Mouse (Mus musculus): ENCODE data around the gene Cpne2. TPM values are rescaled to one million over a fixed set of nuclear protein-coding genes. Genes with fewer than 3 reads are reported as not detected.

Gene Cpne2
- polyA plus RNA-seq, 1 experiment from 2014 or later, result 5.0 TPM

DNA sequence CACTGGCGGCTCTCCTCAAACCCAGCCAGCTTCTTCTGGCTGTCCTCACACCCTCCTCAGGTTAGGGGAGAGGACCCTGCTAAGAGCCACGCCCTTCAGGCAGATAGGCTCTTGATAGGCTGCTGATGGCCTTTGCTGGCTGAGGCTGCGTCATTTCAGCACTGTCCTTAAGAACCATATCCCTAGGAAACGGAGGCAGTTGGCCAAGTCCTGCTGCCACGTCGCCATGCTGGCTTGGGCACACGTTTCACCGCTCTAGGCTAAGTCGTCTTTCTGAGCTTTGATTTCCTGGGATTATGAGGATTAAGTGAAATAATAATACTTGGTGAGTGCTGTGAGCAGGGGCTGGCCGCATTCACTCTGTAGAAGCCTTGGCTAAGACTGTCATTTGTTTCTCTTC, 14.5 kb upstream of the Cpne2 start:
- H3K4me2 ChIP-seq, result no peak overlapping the region
- no peak overlapping the region for H3K27ac ChIP-seq
- no peaks in the 10 kb centered on the region for H3K36me3 ChIP-seq
- no peaks in the 10 kb centered on the region for H3K9me3 ChIP-seq (replicated peaks)
- H3K4me3 ChIP-seq, result no peak overlapping the region
- H3K9ac ChIP-seq, result no peak overlapping the region
- 62% methylated on average over 10 of the region's 10 CpGs for WGBS
- peaks cover 38% of the 10 kb centered on the region for H3K27me3 ChIP-seq
- no peak for ATAC-seq (replicated peaks; ENCODE audit: insufficient number of reproducible peaks, insufficient read depth, low FRiP score, low read depth)
- no peaks in the 10 kb centered on the region for H3K4me1 ChIP-seq (replicated peaks)

DNA sequence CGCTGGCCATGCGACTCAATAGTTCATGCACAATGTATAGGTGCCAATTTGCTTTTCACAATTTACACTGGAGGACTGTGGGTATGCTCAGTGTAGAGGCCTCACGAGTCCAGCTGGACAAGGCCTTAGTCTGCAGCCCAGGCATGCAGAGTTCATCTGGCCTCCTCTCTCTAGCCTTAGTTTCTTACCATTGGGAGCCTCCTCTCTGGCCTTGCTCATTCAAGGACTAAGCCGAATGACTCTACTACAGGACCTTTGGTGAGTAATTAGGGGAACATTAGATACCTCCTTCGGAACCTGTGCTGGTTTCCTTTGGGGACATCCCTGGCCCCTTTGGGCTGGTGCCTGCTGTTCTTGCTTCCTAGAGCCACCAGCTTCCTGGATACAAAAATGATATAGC, 13.8 kb upstream of the Cpne2 start:
- H3K4me3 ChIP-seq, result no peak overlapping the region
- H3K27me3 ChIP-seq, result peaks cover 38% of the 10 kb centered on the region
- H3K36me3 ChIP-seq, result no peaks in the 10 kb centered on the region
- no peaks in the 10 kb centered on the region for H3K9me3 ChIP-seq (replicated peaks)
- no peak for ATAC-seq (replicated peaks; ENCODE audit: insufficient number of reproducible peaks, insufficient read depth, low FRiP score, low read depth)
- no peaks in the 10 kb centered on the region for H3K4me1 ChIP-seq (replicated peaks)
- 89% methylated on average over 5 of the region's 5 CpGs for WGBS
- no peak overlapping the region for H3K4me2 ChIP-seq
- no peak overlapping the region for H3K27ac ChIP-seq
- no peak overlapping the region for H3K9ac ChIP-seq

DNA sequence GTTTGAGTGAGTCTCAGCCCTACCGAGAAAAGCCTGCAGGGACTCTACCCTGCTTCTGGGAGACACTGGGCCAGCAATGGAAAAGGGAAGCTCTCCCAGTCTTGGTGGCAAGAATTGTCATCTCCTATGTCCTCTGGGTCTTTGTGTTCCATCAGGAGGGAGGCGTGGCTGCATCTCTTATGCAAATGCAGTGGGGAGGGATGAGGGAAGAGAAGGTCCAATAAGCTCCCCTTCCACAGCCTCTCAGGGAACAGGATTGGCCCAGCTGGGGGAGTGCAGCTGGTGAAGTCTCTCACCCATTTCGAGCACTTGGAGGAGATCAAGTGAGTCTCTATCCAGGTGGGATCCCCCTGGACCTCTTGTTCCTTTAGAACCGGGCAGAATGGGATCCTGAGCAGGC, 11.3 kb upstream of the Cpne2 start:
- H3K4me1 ChIP-seq (replicated peaks), result no peaks in the 10 kb centered on the region
- no peak for ATAC-seq (replicated peaks; ENCODE audit: insufficient number of reproducible peaks, insufficient read depth, low FRiP score, low read depth)
- no peaks in the 10 kb centered on the region for H3K36me3 ChIP-seq
- no peaks in the 10 kb centered on the region for H3K9me3 ChIP-seq (replicated peaks)
- no peak overlapping the region for H3K27ac ChIP-seq
- no peak overlapping the region for H3K9ac ChIP-seq
- 55% methylated on average over 4 of the region's 4 CpGs for WGBS
- peaks cover 37% of the 10 kb centered on the region for H3K27me3 ChIP-seq
- no peak overlapping the region for H3K4me3 ChIP-seq
- H3K4me2 ChIP-seq, result no peak overlapping the region

- ATAC-seq (replicated peaks; ENCODE audit: insufficient number of reproducible peaks, insufficient read depth, low FRiP score, low read depth), result no peak
- H3K9me3 ChIP-seq (replicated peaks), result no peaks in the 10 kb centered on the region
- H3K4me2 ChIP-seq, result no peak overlapping the region
- no peak overlapping the region for H3K9ac ChIP-seq
- H3K4me1 ChIP-seq (replicated peaks), result no peaks in the 10 kb centered on the region
- peaks cover 42% of the 10 kb centered on the region for H3K27me3 ChIP-seq
- WGBS, result 66% methylated on average over 3 of the region's 3 CpGs
- H3K27ac ChIP-seq, result no peak overlapping the region
- H3K4me3 ChIP-seq, result no peak overlapping the region
- H3K36me3 ChIP-seq, result no peaks in the 10 kb centered on the region
These were observed 10.3 kb upstream of the Cpne2 start for GRCm38 (mm10) chr8:94522482-94522881.

GRCm38 (mm10) chr8:94524554-94524953, 8.2 kb upstream of the Cpne2 start:
- no peaks in the 10 kb centered on the region for H3K36me3 ChIP-seq
- no peak overlapping the region for H3K4me3 ChIP-seq
- H3K4me2 ChIP-seq, result no peak overlapping the region
- WGBS, result 77% methylated on average over 9 of the region's 9 CpGs
- no peaks in the 10 kb centered on the region for H3K9me3 ChIP-seq (replicated peaks)
- ATAC-seq (replicated peaks; ENCODE audit: insufficient number of reproducible peaks, insufficient read depth, low FRiP score, low read depth), result no peak
- H3K27ac ChIP-seq, result no peak overlapping the region
- peaks cover 27% of the 10 kb centered on the region for H3K27me3 ChIP-seq
- H3K4me1 ChIP-seq (replicated peaks), result no peaks in the 10 kb centered on the region
- H3K9ac ChIP-seq, result no peak overlapping the region

DNA sequence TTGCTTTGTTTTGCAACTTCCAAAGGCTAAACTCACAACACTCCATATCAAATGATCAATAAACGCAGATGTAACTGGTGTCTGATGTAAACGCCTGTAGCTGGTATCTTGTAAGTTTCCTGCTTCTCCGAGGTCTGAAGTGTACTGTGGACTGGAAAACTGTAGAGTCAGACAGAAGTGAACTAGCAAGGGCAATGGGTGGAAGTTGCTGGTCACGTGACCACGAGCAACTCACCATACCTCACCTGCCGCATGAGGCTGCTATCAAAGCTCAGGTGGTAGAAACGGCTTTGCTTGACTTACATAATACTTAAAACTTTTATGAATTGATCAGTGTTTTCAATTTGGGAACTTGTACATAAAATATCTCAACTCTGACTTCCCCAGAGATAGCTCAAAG, 5.6 kb upstream of the Cpne2 start:
- Histone ChIP-seq H3K4me3 (no peak overlapping the region), H3K9me3 (replicated peaks) (no peaks in the 10 kb centered on the region), H3K27ac (no peak overlapping the region), H3K4me1 (replicated peaks) (peaks cover 4% of the 10 kb centered on the region; the same call in 1 of the 2 replicates), H3K27me3 (peaks cover 32% of the 10 kb centered on the region), H3K4me2 (no peak overlapping the region), H3K36me3 (no peaks in the 10 kb centered on the region), H3K9ac (no peak overlapping the region)
- WGBS, result 78% methylated on average over 7 of the region's 7 CpGs
- ATAC-seq (replicated peaks; ENCODE audit: insufficient number of reproducible peaks, insufficient read depth, low FRiP score, low read depth), result no peak

DNA sequence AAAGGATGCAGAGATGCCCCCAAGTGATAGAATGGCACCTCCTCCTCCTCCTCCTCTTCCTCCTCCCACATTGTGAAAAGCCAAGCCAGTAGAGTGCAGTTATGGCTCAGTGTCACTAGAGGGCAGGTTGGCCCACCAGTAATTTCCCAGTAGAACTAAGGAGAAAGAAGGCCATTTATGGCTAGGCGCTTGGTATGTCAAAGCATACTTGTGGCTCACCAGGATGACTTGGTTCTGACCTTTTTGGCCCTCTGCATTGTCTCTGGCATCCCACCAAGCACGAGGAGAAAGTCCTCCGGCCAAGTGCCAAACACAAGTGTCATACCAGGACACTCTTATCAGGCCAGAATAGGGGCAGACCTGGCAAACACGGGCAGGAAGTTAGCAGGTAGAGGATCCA, 4.5 kb upstream of the Cpne2 start:
- Histone ChIP-seq H3K36me3 (no peaks in the 10 kb centered on the region), H3K4me2 (no peak overlapping the region), H3K4me1 (replicated peaks) (peaks cover 12% of the 10 kb centered on the region), H3K27ac (no peak overlapping the region), H3K4me3 (no peak overlapping the region), H3K9me3 (replicated peaks) (no peaks in the 10 kb centered on the region), H3K27me3 (peaks cover 31% of the 10 kb centered on the region), H3K9ac (no peak overlapping the region)
- 28% methylated on average over 4 of the region's 4 CpGs for WGBS
- no peak for ATAC-seq (replicated peaks; ENCODE audit: insufficient number of reproducible peaks, insufficient read depth, low FRiP score, low read depth)

GRCm38 (mm10) chr8:94529875-94530274, 2.9 kb upstream of the Cpne2 start:
- ATAC-seq (replicated peaks; ENCODE audit: insufficient number of reproducible peaks, insufficient read depth, low FRiP score, low read depth), result no peak
- H3K27ac ChIP-seq, result no peak overlapping the region
- WGBS, result 70% methylated on average over 4 of the region's 4 CpGs

GRCm38 (mm10) chr8:94530643-94531042, 2.1 kb upstream of the Cpne2 start:
- no peak overlapping the region for H3K4me3 ChIP-seq
- H3K27ac ChIP-seq, result no peak overlapping the region
- H3K9me3 ChIP-seq (replicated peaks), result no peaks in the 10 kb centered on the region
- peaks cover 25% of the 10 kb centered on the region for H3K4me1 ChIP-seq (replicated peaks)
- H3K4me2 ChIP-seq, result no peak overlapping the region
- H3K27me3 ChIP-seq, result peaks cover 51% of the 10 kb centered on the region
- 83% methylated on average over 4 of the region's 4 CpGs for WGBS
- H3K9ac ChIP-seq, result no peak overlapping the region
- no peaks in the 10 kb centered on the region for H3K36me3 ChIP-seq
- ATAC-seq (replicated peaks; ENCODE audit: insufficient number of reproducible peaks, insufficient read depth, low FRiP score, low read depth), result no peak

More at GRCm38 (mm10) chr8:94529875-94530274, 2.9 kb upstream of the Cpne2 start:
- Histone ChIP-seq H3K4me1 (replicated peaks) (peaks cover 25% of the 10 kb centered on the region), H3K9ac (no peak overlapping the region), H3K4me3 (no peak overlapping the region), H3K9me3 (replicated peaks) (no peaks in the 10 kb centered on the region), H3K36me3 (no peaks in the 10 kb centered on the region), H3K27me3 (peaks cover 44% of the 10 kb centered on the region), H3K4me2 (no peak overlapping the region)

DNA sequence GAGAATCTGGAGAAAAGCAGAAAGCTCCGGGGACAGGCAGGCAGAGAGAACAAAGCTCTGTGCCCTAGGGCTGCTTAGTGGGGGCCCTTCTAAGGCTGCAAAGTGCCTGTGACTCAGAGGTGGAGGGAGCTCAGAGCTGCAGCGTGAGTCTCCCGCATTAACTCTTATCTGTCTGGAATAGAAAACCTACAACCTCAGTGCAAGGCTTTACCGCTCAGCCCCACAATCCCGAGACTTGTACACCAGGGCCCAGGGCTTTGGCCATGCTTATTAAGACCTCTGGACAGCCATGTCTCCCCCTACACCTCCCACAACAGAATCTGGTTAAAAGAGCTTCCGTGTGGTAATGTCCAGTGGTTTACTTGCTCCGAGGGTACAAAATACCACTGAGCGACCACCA, 790 bp upstream of the Cpne2 start:
- peaks cover 25% of the 10 kb centered on the region for H3K4me1 ChIP-seq (replicated peaks)
- no peak overlapping the region for H3K9ac ChIP-seq
- WGBS, result 4% methylated on average over 8 of the region's 8 CpGs
- H3K4me3 ChIP-seq, result peak overlapping the region; percentile 73
- no peaks in the 10 kb centered on the region for H3K9me3 ChIP-seq (replicated peaks)
- H3K4me2 ChIP-seq, result peak overlapping the region; percentile 96
- H3K27me3 ChIP-seq, result peaks cover 44% of the 10 kb centered on the region
- no peak for ATAC-seq (replicated peaks; ENCODE audit: insufficient number of reproducible peaks, insufficient read depth, low FRiP score, low read depth)
- H3K36me3 ChIP-seq, result no peaks in the 10 kb centered on the region
- no peak overlapping the region for H3K27ac ChIP-seq

DNA sequence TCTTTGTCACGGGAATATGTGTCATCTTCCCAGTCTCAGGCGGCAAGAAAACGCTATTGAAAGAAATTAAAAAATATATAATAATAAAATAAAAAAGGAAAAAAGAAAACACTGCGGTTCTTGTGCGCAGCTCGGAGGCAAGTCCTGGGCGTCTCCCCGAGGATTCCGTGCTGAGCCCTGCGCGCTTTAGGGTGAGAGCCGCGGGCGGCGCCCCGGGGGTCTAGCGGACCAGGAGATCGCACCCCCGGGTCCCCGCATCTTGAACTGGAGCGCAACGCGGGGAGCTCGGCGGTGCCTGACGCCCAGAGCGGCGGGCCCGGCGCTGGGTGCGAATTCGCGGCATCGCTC, 291 bp upstream of the Cpne2 start:
- no peak for ATAC-seq (replicated peaks; ENCODE audit: insufficient number of reproducible peaks, insufficient read depth, low FRiP score, low read depth)
- Histone ChIP-seq H3K4me2 (peak overlapping the region; percentile 96), H3K4me3 (peak overlapping the region; percentile 73), H3K27me3 (peaks cover 46% of the 10 kb centered on the region), H3K9ac (peak overlapping the region; percentile 64), H3K36me3 (no peaks in the 10 kb centered on the region), H3K9me3 (replicated peaks) (no peaks in the 10 kb centered on the region), H3K27ac (no peak overlapping the region), H3K4me1 (replicated peaks) (peaks cover 25% of the 10 kb centered on the region)
- WGBS, result under 1% methylated on average over 34 of the region's 34 CpGs

GRCm38 (mm10) chr8:94534612-94535011, 1.8 kb downstream of the Cpne2 start:
- H3K9ac ChIP-seq, result no peak overlapping the region
- H3K4me1 ChIP-seq (replicated peaks), result peaks cover 25% of the 10 kb centered on the region
- H3K4me3 ChIP-seq, result no peak overlapping the region
- WGBS, result 37% methylated on average over 4 of the region's 4 CpGs
- no peaks in the 10 kb centered on the region for H3K9me3 ChIP-seq (replicated peaks)
- ATAC-seq (replicated peaks; ENCODE audit: insufficient number of reproducible peaks, insufficient read depth, low FRiP score, low read depth), result no peak
- H3K27me3 ChIP-seq, result peaks cover 46% of the 10 kb centered on the region
- H3K27ac ChIP-seq, result no peak overlapping the region
- no peak overlapping the region for H3K4me2 ChIP-seq
- no peaks in the 10 kb centered on the region for H3K36me3 ChIP-seq
